Mouse (Mus musculus) kidney, adult 9 months (tissue): ENCODE measurements around the gene Elovl5.
A peak's percentile ranks its signal among the peaks of the same experiment; 100 is the strongest.

Source experiments
- DNase-seq: peaks from one replicate; pipeline ENCODE4 v3.0.0; 2022

The Elovl5 gene

DNA sequence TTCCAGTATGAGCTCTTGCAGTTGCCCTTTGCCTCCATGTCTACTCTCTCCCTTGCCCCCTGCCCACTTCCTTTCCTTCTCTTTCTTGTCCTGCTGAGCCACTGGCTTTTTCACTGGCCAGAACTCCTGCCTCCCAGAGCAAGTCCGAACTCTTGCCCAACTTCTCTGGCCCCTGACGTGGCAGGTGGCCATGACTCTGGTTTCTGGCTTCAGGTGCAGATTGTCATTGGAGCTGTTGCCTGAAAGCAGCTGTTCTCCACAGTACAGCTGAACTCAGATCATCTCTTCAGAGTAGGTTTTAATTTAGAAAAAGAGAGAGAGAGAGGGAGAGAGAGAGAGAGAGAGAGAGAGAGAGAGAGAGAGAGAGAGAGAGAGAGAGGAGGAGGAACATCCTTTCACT is 86.1 kb downstream of the Elovl5 start:
- no peak for DNase-seq

DNA sequence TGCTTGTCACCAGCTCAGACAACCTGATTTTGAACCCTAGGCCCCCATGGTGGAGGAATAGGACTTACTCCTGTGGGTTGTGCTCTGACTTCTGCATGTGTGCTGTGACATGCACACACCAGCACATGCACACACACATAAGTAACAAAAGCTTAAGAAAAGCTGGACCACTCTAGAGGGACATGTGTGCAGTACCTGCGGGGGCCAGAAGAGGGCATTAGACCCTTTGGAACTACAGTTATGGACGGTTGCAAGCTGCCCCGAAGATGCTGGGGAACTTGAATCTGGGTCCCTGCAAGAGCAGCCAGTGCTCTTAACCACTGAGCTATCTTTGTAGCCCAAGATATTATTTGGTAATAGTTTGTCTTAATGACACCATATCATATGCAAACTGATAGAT is 88.3 kb downstream of the Elovl5 start:
- no peak for DNase-seq

DNA sequence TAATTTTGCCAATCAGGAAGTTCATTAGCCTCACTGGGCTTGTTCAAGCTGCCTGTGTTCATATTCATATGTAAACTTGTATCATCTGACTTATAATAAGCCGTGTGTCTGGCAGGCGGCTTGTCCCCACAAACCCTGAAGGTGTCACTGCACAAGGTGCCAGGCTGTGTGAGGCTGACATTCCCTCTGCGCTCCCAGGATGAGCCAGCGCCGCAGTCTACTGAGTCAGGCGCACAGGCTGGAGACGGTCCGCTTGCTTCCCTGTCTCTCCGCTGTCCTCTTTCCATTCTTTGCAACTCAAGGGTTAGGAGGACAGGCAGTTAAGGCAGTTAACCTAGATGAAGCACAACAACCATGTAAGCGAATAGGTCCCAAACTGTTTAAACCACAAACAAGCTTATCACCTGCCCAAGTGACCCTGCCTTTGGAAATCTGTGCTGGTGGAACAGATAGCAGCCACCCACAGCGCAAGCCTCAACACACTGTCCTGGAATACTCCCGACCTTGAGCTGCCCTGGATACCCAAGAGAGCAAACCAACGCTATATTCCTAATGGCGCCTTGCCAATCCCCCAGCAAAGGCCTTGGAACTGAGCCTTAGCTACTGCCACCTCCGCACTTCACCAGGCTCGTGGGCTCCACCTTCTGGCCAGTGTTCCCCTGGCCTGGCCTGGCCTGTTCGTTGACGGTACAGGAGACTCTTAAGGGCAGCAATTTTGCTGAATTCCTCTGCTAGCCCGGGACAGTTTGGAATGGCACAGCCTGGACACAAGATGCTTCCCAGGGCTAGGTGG is 89.2 kb downstream of the Elovl5 start:
- peak; percentile 91 for DNase-seq

DNA sequence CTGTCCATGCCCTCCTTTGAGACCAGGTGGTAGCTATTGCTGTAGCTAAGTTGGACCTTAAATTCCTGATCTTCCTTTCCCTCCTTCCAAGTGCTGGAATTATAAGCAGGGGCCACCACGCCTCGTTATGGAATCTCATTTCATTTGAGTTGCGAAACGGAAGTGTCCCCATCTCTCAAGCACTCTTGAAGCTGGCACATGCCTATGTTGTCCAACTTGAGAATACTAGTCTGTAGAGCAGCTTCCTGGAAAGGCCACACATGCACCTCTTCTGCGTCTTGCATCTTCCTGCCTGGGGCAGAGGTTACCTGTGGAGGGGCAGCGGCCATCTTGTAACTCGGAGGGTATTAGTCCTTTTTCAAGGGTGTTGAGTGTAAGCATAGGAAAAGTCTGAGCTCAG is 92.2 kb downstream of the Elovl5 start:
- no peak for DNase-seq

DNA sequence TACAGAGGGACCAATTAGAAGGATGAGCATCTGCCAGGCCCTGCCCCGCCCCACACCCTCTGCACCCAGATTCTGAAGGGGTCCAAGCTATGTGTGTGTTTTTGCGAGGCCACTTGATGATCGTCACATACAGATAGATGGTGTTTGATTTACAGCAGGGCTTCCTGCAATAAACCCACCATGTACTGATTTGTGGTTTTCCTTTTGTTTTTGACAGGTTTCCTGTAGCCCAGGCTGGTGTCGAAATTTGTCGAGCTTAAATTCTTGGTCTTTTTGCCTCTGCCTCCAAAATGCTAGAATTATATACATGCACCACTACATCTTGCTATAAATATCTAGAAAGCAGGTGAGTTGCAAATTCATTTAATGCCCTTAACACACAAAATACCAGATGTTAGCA is 93.0 kb downstream of the Elovl5 start:
- no peak for DNase-seq

DNA sequence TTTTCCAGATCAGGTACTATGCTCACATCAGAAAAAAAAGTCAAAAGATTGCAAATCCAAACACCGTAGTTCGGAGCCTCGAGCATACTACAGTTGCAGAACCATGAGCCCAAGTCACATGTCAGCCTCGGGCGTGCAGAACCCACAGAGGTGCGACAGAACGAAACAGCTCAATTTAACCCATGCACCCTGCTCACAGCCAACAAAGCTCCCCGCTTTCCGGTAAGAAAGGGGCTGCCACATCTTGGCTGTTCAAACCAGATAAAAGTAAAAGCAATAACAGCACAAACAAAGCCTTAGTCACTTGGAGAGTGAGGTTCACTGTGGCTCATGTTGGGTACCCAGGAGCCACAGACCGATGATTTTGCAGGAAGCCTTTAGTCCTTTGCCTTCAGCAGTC is 93.5 kb downstream of the Elovl5 start:
- no peak for DNase-seq

DNA sequence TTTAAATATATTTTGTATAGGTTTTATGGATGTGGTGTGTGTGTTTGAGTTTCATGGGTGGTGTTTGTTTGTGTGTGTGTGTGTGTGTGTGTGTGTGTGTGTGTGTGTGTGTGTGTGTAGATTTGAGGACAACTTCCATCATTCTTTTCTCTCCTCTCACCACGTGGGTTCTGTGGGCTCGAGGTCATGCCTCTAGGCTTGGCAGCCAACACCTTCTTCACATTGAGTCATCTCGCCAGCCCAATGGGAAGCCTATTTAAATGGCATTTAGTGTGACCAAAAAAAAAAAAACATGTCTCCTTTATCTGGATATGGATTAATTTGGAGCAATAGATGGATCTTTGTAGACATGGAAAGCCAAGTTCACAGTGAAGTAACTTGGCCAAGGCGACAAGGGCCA is 94.9 kb downstream of the Elovl5 start:
- DNase-seq, result no peak

DNA sequence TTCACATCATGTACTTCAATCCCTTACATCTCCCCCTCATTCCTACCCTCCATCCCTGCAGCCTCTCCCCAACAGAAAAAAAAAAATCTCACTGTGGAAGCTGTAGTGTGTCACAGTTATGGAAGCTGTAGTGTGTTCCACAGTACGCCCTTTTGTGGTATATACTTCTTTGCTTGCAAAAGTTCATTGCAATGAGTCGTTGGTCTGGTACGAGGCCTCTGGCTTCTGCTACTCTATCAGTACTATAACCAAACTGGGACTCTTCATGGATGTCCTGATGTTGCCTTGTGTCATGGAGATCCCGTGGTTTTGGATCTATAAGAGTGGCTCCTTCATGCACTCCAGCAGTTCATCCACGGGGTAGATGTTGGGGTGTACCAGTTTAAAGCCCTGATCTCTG is 95.5 kb downstream of the Elovl5 start:
- no peak for DNase-seq

DNA sequence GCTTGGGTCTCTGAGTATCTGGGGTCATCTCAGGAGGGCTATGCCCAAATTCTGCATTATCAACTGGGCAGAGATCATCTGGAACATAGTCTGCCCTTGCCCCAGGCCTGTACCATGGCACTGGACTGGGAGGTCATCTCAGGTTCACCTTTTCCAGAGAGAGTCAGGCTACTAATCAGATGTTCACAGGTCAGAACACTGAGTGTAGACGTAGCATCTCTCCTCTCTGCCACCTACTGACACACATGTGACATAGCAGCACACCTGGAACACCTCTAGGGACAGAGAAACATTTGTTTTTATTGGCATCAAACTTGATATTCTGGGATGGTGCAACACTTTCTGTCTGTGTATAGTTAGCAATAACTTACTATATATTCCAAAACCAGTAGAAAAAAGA is 96.6 kb downstream of the Elovl5 start:
- no peak for DNase-seq

DNA sequence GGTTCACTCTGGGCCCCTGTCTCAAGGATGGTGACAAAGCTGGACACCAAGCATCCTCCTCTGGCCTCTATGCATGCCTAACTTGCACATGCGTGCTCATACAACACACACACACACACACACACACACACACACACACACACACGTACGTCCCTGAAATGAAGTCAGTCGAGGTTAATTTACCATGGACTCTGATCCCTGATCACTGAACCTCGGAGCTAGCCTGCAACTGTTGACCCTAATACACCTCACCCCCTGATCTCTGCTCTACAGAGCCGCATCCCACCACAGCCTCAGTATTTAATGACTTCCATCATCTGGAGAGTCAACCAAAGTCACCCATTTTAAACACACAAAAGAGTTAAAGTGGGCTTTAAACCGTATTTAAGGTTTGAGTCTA is 98.7 kb downstream of the Elovl5 start:
- DNase-seq, result peak; percentile 75

DNA sequence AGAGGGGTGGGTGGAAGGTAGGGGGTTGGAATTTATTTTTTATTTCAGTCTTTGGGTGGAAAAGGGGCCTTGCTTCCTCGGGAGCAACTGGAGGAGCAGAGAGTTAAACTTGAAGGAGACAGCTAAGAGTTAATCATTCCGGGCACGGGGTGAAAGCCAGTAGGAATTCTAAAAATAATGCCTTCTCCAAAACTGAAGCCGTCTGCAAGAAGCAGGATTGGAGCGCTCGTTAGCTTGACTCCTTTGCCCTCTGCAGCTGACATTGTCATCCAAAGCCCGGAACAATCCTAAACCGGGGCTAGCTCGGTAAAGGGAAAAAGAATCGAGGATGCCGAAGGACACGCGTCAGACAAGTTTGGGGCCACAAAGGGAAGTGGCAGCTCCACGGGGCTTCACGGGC is 99.1 kb downstream of the Elovl5 start:
- DNase-seq, result peak; percentile 64

DNA sequence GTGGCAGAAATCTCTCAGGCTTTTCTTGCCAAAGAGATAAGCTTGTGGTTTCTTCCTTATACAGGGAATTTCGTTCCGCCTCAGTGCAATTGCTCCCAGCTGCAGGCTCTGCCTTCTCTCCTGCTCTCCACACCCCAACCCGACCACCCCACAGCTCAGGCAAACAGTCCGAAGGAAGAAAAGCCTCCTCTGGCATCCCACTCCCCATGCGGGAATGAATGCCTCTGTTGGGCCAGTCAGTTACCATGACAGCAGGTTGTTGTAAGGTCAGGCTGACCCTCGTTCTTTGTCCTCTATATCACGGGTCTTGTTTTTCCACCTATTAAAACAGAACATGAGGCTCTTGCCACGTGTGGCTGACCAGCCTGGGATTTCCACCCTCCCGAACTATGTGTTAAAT is 104.1 kb downstream of the Elovl5 start:
- peak; percentile 84 for DNase-seq

DNA sequence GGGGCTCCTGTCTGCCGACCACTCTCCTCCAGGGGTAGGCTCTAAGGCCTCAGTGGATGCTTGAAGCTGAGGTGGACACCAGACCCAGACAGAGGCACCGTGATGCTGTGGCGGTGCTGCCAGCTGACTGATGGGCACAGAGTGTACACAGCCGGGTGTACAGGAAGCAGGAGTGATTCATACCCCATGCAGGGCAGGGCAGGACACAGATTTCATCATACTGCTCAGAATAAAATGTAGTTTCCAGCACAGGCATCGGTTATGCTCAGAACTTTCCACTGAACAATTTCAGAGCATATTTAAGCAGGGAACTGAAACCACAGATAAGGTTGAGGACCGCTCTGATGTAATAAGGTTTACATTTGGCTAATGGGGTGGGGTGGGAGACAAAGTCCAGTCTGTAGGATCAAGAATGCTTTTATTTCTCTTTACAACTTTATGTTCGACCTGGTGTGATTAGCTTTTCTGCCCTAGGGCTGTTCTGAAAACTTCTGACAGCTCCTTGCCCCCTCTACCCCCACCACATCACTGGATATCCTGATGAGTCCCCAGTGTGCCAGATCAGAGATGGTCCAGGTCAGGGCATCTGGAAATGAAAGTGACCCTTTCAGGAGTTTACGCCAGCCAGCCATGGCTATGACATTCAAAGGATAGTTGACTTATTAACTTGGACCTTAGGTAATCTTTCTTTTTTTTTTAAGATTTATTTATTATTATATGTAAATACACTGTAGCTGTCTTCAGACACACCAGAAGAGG is 105.2 kb downstream of the Elovl5 start:
- DNase-seq, result peak; percentile 44

DNA sequence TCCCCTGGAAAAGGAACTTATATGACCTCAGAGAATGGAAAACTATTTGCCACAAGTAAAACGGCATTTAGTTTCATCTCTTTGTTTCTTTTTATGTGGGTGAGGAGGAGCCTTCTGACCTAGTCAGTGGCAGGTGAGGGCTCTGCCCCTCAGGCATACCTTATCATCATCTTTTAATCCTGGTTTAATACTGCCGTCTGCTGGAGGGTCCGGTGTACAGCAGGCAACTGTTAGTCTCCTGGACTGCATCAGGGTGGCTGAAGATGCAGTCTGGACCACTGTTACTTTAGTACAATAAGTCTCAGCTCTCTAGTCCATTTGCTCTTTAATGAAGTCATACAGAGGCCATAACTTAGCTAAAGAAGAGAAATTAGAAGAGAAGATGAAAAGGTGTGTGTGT is 107.7 kb downstream of the Elovl5 start:
- DNase-seq, result peak; percentile 77

DNA sequence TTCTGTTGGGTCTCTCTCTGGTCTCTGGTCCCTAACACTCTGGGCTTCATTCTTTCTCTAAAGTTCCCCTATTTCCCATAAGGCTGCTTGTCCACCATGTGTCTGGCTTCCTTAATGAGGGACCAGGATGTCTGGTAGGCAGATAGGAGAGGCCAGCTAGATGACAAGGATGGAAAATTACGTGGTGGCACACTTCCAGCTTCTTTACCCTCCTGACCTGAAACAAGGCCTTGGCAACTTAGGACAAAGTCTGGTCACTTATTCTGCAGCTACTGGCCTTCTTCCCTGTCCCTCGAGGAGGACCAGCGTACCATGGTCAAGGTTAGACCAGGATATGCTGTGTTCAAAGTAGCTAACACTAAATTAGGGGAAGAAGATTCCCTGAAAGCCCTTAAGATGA is 109.9 kb downstream of the Elovl5 start:
- DNase-seq, result peak; percentile 84

DNA sequence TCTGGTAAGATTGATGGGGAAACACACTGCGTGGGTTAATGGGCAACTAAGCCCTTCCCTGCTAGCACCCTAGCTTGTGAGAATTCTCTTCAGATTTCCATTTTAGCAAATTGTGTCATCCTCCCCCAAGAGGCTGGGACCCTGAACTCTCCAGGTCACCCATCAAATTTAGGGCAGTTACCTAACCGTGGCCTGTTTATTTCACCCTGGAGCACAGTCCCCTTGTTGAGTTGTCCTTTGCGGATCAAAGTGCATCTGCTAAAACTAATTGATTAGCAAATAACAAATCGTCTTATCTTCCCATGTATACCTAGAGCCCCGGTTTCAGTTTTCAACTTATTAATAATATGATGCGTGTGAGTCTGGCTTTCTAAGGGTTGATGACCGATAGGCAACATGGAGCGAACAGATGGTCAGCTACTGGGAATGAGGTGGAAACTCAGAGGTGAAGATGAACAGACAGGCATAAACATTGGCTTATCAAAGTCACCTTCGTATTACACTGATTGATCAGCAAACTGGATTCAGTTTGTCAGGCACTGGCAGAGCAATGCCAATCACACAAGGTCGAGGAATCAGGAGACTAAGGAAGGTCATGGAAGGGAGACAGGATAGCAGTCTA is 113.8 kb downstream of the Elovl5 start:
- DNase-seq, result no peak

DNA sequence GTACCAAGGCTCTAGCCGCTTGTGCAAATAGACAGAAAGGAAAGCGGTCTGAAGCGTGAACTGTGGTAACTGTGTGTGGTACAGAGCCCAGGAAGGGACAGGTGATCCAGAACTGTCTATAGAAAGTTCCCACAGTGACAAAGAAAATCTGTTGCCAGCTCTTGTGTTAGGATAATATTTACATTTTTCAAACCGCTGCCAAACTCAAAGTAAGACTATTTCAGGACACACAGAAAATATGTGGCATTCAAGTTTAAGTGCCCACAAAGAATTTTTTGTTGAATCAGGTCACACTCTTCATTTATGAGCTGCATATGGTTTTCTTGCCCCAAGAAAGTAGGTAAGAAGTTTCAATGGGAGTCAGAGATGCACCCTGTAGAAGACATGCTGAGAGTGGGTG is 115.8 kb downstream of the Elovl5 start:
- DNase-seq, result no peak
